Mouse (Mus musculus) NIH3T3 (cell line): ENCODE measurements at regions not wholly inside any gene's neighbourhood (a gene's known extent, or its start where the extent isn't known, plus 50 kb on each side); places are given as distances from the start of the nearest gene placed in this dataset.
A peak's percentile ranks its signal among the peaks of the same experiment; 100 is the strongest.

Source experiments
- DNase-seq: peaks from one replicate; pipeline ENCODE4 v3.0.0-alpha.2; 2012; ENCODE audit warnings: low read depth

DNA sequence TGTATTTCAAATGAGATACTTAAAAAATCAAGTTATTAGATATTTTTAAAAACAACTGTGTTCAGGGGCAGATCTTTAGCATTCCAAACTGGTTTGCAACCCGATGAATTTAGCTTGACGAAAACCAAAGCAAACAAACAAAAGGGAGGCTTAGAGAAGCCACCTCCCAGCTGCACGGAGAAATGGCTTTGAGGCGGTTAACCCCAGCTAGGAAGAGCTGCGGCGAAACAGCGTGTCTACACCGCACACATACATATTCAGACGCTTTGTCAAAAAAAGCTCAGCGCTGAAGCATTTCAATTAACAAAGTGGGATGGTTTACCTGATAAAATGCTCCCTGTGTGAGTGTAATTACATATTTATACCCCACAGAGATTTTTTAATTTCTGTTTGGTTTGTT is 123.0 kb upstream of the Ap5m1 start:
- DNase-seq, result no peak

DNA sequence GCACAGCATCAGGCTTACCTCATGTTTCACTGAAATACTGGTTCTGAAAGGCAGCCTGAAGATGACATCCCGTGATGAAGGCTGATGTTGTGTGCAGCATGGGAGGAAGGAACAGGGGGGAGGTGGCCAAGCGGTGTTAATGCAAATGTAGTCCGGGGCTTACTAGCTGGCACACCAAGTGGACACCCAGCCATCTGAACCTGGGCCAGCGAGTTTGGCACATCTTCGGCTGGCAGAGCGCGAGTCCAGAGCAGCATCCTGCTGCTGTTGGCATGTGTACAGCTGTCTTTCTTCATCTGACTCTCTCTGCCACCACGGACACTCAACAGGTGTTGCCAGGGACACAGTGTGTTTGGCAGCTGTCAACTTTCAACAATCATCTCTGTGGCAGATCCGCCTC is 135.0 kb upstream of the Ap5m1 start:
- DNase-seq, result no peak

DNA sequence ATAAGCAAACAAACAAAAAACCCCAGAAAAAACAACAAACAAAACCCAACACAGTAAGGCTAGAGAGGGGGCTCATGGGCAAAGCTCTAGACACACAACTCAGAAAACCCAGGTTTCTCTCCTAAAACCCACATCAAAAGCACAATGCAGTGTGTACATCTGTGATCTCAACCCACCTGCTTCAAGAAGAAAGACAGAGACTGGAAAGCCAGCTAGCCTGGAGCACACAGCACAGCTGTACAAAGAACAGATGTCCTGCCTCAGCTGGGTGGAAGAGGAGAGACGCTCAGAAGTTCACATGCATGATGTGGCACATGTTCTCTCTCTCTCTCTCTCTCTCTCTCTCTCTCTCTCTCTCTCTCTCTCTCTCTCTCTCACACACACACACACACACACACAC is 140.0 kb upstream of the Ap5m1 start:
- no peak for DNase-seq

DNA sequence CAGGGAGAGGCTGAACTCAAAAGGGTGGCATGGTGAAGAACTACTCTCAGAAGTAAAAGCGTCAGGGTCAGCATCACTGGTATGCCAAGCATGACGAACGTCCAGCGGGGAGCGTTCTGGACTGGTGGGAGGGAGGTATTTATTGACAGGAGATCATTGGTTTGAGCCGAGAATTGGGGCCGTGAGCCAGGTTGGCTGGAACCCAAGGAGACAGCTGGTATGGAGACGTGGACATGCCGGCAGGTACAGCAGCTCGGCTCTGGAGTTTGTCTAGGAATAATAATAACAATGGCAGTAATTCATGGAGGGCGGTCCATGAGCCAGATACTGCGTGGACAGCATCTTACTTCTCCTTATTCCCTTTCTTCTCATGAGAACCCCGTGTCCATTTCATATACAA is 156.5 kb upstream of the Ap5m1 start:
- no peak for DNase-seq

DNA sequence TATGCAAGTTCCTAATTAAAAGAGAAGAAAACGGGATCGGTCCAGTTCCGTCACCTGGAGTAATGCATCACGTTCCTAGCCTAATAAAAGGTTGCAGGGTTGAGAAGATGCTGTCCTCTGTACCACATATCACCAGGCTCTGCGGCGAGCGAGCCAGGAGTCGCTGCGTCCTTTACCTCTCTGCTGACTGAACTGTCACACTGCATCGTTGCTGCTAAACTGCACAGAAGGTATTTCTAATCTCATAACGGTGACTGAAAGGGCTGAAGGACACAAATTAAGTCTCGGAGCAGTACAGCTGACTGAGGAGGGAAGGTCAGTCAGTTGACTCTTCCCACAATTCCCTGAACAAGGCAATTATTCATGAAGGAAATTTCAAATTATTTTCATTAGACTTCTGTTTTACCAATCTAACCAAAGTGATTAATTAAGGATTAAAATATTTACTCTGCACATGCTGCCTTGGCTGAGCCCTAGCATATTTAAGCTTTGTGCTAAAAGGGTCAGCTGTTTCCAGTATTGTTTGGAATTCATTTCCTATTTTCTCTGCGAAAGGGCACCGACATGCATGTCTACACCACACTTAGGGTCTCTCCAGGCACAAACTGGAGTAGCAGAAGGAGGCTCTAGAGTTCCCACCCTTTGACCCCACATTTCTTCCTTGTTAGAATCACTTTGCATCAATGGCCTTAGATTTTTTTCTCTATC is 157.8 kb upstream of the Ap5m1 start:
- no peak for DNase-seq

DNA sequence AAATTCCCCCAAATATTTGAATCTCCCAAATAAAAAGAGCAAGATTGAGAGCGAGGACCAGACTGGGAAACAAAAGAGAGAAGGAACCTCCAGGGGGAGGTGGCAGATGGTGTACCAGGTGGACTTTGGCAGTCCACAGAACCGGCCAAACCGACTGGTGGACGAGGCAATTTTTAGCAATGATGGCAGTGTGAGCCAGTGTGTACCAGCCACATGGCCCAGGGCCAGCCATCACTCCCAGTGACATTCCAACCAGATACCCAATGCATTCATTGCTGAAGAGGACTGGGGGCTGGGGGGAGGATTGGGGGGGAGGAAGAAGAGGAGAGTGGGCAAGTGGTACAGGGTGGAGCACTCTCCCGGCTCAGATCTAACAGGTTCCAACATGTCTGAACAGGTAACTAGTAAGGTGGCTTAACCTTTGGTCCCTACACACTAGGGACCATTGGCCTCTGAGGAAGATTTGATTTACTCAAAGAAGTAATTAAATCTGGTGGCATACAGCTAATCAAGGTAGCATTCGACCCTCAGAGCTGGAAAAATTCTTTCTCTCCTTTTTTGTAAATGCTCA is 158.4 kb upstream of the Ap5m1 start:
- no peak for DNase-seq

DNA sequence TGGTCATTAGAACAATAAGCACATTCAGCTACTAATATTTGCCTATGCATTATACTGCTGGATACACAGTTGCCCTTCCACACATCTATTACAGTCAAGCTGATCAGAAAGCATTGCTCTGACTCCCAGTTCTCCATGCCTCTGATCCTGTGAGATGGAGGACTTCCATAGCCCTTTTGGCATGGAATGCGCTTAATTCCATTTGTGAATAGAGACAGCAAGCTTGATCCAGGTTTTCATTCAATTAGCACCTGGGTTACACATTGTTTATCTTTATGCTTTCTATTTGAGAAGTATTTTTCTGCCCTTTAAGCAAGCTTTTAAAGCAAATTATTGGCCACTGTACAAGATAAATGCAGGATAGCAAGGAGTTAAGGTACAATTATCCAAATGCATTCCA is 158.9 kb upstream of the Ap5m1 start:
- no peak for DNase-seq

DNA sequence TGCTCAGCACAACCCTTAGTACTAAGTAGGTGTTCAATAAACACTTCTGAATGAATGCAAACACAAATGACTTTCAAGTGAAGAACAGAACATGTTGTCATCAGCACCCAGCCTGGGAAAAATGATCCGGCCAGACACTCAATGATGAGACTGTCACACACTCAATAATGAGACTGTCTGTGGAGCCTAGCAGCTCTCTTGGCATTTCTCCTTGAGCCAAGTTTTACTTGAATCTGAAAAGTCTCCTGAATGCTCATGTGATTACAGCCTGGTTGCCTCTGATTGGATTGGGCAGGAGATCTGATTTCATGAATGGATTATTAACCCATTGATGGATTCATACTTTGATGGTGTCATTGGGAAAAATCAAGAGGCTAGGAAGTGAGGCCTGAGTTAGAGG is 161.3 kb upstream of the Ap5m1 start:
- no peak for DNase-seq

DNA sequence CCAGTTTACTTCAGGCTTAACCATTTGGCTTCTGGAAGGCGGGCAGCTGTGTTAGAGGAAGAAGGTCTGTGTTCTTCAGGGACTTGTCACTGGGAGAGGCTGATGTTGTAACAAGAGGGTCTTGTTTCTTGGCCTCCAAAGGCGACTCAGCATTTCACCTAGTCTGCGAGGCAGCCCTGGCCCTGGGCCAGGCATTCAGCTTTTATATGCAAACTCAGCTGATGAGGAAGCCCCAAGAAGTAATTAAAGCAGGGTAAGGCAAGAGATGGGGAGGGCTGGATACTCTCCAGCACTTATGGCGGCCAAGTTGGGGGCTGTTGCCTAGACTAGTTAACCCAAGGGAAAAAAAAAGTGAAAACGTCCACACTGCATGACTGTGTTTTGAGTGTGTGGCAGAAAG is 162.4 kb upstream of the Ap5m1 start:
- DNase-seq, result no peak

DNA sequence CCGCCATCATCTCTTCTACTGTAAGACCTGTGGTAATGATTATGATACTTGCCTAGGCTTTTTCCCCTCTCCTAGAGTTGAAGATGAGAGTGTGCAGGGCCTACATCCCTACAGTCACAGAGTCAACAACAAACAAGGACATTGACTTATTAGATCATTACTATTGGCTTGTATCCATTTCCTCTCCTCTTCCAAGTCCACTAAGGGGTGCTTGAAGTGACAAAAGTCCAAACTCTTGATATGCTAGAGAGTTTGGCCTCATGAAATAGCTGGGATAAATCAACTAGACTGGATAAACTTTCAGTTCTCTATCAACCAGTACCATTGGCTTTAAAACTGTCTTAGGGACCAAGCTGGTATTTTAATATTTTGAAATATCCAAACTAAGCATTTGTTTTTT is 165.7 kb upstream of the Ap5m1 start:
- DNase-seq, result no peak

DNA sequence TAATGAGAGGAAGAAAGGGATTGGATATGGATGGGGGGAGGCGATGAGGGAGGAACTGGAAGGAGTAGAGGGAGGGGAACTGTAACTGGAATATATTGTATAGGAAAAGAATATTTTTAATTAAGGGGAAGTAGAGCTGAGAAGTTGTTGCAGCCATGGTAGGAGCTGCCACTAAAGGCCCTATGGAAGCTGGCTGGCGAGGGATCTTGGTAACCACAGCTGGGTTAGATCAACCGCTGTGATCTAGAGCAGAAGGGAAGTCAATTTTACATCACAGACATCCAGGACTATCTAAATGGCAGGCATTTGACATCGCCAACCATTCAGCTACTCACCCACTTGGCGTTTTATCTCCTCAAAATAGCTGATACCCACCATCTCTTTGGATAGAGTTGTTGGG is 168.8 kb upstream of the Ap5m1 start:
- no peak for DNase-seq

DNA sequence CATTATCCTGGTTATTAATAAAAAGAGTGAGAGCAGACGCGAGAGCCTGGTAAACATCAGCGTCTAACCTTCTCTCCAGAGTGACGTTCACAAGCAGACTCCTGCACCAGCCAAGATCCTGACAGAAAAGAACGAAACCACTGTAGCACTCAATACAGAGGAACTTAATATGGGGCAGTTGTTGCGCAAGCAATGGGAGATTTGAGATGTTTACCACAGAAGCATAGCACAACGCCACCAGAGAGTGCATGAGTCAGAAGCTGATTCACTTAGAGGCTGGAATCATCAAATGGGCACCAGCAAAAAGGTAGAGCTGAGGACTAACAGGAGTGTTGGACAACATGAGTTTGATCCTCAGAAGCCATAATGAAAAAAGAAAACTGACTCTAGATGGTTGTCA is 169.7 kb upstream of the Ap5m1 start:
- DNase-seq, result peak; percentile 46

DNA sequence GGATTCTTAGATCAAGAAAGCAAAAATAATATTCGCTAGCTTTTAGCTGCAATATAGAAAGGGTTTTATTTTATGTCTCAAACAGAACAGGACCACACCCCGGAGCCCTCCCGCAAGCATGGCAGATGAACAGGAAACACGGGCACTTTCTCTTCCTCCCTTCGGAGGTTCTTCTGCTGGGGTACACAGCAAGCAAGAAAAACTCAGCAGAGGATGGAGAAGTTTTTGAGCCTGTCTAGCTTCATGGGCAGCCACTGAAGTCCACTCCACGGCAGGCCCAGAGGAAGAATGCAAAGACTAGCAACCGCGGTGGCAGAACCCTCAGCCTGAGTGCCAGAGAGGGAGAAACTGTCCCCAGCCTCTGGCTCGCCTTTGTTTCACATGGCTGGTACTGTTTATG is 174.7 kb upstream of the Ap5m1 start:
- no peak for DNase-seq

DNA sequence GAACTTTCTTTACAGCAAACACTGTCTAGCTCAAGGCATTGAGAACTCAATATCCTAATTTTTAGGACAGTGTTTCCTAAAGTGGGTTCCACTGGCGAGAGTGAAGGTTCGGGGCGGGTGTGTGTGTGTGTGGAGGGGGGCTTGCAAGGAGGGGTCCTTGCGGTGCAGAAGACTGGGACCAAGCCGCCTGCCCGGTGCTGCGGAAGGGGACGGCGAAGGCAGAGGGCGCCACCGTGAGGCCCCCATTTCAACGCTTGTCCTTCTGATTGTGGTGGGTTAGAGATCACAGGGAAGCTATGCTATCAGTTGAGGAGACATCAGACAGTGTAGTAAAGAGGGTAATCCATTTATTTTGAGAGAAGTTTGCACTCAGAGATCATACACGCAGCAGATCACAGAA is 176.9 kb upstream of the Ap5m1 start:
- DNase-seq, result no peak

DNA sequence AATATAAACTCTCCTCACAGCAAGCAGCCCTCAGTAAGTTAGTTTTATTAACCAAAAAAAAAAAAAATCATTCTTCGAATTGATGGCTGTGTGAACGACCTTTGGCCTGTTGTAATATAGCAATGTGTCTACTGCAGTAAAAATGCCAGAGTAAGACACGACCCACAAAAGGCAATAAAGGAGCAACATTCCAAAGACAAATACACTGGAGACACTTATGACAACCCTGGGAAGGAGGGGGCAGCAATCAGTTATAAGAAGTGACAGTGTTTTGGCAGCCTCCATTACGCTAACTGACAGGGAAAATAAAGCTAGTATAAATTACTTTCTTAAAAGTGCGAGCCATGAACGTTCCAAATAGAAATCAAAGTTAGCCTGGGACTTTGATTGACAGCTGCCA is 185.9 kb upstream of the Ap5m1 start:
- no peak for DNase-seq

DNA sequence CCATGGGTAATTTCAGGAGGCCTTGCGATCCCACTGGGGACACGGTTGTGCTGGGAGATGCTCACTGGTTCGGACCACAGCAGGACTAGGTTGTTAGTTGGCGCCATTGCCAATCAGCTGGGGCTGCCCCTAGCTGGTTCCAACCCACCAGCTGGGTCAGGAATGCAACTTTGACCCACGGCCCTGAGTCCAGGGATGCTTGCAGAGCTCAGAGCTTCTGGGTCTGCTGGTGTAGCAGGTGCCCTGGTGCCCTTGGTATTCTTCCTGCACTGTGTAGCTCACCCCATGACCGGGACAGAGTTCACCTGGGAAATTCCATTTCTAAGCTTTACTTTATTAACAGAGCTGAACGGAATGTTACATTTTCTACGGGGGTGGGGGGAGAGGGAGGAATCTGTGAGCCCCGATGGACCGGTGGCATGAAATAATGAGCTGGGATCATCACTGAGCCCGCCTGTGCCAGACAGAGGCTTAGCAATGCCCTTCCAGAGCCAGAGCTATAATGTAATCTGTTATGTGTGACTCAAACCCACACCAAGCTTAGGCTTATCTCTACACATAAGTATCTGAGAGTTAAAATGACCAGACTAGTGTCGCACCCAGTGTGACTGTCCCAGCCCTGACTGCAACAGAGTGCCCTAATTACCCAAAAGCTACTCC is 187.8 kb upstream of the Ap5m1 start:
- DNase-seq, result no peak

DNA sequence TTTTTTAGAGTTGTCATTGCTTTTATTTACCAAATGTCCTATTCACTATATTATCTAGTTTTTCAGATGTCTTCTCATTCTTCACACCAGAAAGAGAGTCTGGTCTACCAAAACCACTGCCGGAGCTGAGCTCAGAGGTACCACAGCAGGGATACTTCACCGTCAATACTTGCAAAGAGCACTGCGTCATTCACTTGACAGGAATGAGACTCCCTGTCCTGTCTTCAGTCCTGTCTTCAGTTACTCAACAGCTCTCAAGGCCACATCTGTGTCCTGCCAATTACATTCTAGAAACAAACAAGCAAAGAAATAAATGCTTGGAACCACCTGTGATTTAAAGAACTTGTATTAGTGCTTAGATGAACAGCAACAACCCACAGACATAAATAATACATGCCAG is 194.6 kb upstream of the Ap5m1 start:
- no peak for DNase-seq

DNA sequence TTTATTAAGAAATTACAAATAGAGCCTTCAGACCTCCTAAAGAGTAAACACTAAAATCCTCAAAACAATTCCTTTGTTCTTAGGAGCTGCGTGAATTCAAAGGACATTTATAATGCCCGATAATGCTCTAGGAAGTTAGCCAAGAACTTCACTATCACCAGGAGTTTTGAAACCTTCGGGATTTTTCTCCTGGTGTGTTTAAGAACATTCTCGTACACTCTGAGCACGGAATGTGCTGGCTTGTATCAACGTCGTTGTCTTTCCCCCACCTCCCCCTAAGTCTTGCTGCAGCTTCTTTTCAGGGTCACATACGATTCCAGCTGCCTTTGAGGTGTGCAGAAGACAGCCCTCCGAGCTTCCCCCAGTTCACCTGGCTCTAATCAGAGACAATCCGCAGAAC is 195.9 kb upstream of the Ap5m1 start:
- DNase-seq, result no peak

DNA sequence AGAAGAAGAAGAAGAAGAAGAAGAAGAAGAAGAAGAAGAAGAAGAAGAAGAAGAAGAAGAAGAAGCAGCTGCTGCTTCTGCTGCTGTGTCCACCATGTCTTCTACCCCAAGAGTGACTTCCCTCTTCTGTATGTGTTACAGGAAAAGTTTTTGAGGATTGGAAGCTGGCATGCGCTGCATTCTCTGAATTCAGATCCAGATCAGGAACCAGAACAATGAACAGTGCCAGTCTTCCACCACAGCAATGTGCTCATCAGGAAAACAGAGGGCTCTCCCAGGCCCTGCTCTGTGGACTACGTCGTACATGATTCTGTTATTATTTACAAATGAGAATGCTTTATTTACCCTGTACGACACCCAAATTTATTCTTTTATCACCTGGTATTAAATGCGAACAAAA is 181.8 kb upstream of the Otx2 start:
- DNase-seq, result no peak

DNA sequence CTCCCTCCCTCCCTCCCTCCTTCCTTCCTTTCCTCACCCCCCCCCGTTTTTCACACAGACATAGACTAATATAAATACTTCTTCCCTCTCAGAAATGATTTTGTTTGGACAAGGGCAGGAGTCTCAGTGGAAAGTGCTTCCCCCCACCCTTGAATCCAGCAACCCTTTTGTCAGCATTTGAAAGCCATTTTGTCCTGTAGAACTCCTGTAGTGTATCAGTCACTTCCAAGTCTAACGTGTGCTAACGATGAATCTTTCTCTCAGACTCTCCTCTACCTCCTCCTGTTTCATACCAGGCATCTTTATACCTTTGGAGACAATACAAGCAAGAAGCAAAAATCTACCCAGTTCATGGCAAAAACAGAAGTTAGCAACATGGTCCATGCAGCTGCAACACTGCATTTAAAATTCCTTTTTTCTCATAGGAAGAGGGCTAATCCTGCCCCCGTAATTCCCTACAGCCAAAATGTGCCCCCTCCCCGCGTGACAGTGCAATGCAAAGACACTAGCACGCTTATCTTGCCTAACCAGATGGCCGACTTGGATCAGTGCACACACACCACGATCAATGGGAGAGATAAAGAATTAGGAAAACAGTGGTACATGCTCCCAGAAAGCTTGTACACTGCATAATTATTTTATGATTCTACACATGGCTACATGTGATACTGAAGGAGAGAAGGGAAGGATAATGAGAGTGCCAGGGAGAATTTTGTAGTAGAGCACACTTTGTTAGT is 180.7 kb upstream of the Otx2 start:
- DNase-seq, result no peak

DNA sequence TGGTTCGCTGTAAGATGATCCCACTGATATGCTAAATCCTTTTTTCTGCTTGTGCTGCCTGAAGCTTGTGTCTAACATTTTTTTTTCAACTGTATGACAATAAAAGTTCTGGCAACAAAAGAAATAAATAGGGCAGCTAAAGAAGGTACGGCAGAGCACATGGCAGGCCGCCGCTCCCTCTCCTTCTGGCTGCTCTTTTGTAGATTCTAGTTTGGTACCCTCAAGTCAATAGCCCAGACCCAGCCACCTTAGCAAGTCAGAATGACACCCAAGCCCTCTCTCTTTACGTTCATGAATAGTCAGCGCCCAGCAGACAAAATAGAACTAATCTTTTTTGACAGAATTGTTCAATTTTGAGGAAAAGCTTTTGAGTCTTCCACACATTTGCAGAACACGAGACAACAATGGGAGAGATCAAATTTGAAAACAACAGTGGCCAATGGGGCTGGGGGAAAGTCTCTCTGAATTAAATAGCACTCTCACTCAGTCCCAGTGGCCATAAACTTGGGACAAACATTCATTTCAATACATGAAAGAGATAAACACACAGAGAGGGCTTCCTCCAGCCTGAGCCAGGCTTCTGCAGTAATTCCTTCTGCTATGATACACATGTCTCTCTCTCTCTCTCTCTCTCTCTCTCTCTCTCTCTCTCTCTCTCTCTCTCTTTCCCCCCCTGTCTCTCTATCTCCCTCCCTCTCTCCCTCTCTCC is 180.0 kb upstream of the Otx2 start:
- DNase-seq, result no peak

DNA sequence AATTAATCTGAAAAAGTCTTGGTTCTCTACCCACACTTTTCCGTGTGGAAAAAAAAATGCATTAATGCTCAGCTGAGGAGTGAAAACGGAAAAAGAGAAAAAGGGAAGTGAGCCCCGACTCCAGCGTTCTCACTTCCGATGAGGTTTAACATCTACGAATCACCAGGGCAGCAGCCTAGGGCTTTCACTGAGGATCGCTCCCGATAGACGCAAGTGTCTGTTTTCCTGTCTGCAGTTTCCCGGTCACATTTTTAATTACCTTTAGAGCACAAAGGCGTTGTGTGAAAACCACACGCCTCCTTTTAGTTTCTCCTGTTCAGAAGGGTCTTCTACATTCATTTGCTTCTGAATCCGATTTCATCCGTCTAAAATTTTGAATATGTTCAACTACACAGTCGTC is 179.2 kb upstream of the Otx2 start:
- no peak for DNase-seq

DNA sequence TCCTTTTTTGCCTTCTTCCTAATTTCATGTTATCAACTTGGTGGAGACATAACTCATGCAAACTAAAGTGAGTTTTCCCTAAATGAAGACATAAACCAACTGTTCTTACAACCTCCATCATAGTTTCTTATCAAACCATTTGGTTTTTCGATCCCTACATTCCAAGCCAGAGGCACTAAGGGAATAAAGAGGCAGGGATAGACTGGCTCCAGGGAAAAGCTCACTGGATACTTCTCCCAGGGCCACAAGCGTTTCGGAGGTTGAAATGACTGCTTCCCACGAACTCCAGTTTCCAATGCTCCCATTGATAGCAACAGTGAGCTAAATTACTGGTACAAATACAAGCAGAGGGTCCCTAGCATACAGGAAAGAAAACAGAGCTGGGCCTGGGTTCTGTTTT is 178.4 kb upstream of the Otx2 start:
- no peak for DNase-seq
